Mouse (Mus musculus) midbrain, embryonic 13.5 days (tissue): ENCODE measurements around the gene Ovol3. TPM values are rescaled to one million over a fixed set of nuclear protein-coding genes. Genes with fewer than 3 reads are reported as not detected.

Experiments used
- ATAC-seq: fragments of 200-750 bp; cut with Nextera tagmentation; 2 replicates; pipeline ENCODE4 v1.8.0; 2017; ENCODE audit warnings: mild to moderate bottlenecking, moderate TSS enrichment, moderate library complexity
- H3K27ac ChIP-seq: fragments of 300-500 bp; sonication (generic); 2 replicates; pipeline ENCODE4 v1.5.1; 2015; ENCODE audit warnings: inconsistent platforms, mild to moderate bottlenecking, moderate library complexity
- H3K27me3 ChIP-seq: fragments of 300-500 bp; sonication (generic); 2 replicates; pipeline ENCODE4 v1.6.1; 2015; ENCODE audit warnings: mild to moderate bottlenecking, inconsistent platforms
- H3K36me3 ChIP-seq: fragments of 300-500 bp; sonication (generic); 2 replicates; pipeline ENCODE4 v1.6.1; 2015; ENCODE audit warnings: mild to moderate bottlenecking, inconsistent platforms
- H3K4me1 ChIP-seq: fragments of 300-500 bp; sonication (generic); replicated peaks from 2 replicates; pipeline ENCODE4 v1.6.1; 2015; ENCODE audit warnings: inconsistent platforms
- H3K4me2 ChIP-seq: fragments of 300-500 bp; sonication (generic); replicated peaks from 2 replicates; pipeline ENCODE4 v1.6.1; 2015; ENCODE audit warnings: moderate library complexity, mild to moderate bottlenecking, inconsistent platforms
- H3K4me3 ChIP-seq: fragments of 300-500 bp; sonication (generic); replicated peaks from 2 replicates; pipeline ENCODE4 v1.5.1; 2015; ENCODE audit warnings: mild to moderate bottlenecking, inconsistent platforms
- H3K9ac ChIP-seq: fragments of 300-500 bp; sonication (generic); replicated peaks from 2 replicates; pipeline ENCODE4 v1.6.1; 2015; ENCODE audit warnings: mild to moderate bottlenecking, inconsistent platforms
- H3K9me3 ChIP-seq: fragments of 300-500 bp; sonication (generic); 2 replicates; pipeline ENCODE4 v1.6.1; 2016; ENCODE audit warnings: mild to moderate bottlenecking, inconsistent platforms
- WGBS: fragments of 180-500 bp; shearing (Covaris S2); methylation state at CpG from one replicate; pipeline ENCODE4 v1.1.7; 2015; 5-methylcytosine and 5-hydroxymethylcytosine counted together
- polyA plus RNA-seq: library from polyadenylated mRNA; unstranded; fragments of >200 nt; fragmentation: Nextera tagmentation; extraction: Ambion mirVana; gene quantifications from 2 replicates; pipeline ENCODE4 v1.2.1, GENCODE M21; 2015

Ovol3 gene
- polyA plus RNA-seq, 1 experiment from 2014 or later, result not detected

DNA sequence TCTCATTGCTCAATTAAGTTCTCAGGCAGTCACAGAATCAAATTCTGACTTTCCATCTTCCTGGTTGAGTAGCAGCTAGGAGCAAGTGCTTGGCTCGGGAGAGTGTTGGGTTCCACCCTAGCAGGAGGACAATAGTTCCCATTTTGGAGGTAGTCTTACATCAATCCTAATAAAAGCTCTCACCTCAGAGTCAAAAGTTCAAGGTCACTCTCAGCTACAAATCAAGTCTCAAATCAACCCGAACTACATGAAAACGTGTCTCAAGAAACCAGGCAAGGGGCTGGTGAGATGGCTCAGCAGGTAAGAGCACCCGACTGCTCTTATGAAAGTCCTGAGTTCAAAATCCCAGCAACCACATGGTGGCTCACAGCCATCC is 46.4 kb downstream of the Ovol3 start:
- no peak for ATAC-seq
- WGBS, result 91% methylated on average over 4 of the region's 4 CpGs
- Histone ChIP-seq H3K4me2 (no peak overlapping the region), H3K27ac (no peak overlapping the region), H3K9me3 (no peaks in the 10 kb centered on the region), H3K9ac (no peak overlapping the region), H3K27me3 (no peaks in the 10 kb centered on the region), H3K4me3 (no peak overlapping the region), H3K4me1 (peaks cover 18% of the 10 kb centered on the region), H3K36me3 (peaks cover 77% of the 10 kb centered on the region)

DNA sequence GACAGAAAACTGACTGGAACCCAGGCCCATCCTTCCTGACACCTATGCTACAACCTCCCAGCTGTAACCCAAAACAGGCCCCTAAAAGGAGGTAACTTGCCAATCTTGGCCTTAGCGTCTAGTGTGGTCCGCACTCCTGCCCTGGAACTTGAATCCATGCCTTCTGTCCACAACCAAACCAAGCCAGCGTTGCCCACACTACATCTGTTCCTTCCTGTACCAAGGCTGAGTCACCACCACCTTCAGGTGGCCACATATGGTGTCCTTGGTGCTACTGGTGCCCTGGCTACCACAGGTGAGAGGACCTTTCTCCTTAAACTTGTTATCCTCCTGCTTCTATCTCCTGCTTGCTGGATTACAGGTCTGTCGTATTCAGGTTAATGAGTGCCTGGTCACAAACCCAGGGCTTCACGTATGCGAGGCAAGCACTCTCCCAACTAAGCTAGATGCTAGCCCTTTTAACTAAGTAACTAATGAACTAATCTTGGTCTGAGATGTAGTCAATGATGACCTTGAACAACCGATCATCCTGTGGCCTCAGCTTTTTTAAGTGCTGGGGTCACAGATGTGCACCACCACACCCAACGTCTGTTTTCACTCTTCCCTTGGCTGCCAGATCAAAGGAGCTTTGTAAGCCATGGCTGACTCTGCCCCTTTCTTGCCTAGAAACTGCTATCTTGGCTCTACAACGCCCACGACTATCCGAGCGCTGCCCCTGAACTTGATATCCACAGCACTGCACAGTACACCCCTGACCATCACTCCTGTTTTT is 47.0 kb downstream of the Ovol3 start:
- H3K9me3 ChIP-seq, result no peaks in the 10 kb centered on the region
- peaks cover 21% of the 10 kb centered on the region for H3K4me1 ChIP-seq
- no peak overlapping the region for H3K4me2 ChIP-seq
- H3K36me3 ChIP-seq, result peaks cover 77% of the 10 kb centered on the region
- H3K4me3 ChIP-seq, result no peak overlapping the region
- WGBS, result 92% methylated on average over 12 of the region's 12 CpGs
- no peak overlapping the region for H3K9ac ChIP-seq
- no peaks in the 10 kb centered on the region for H3K27me3 ChIP-seq
- no peak overlapping the region for H3K27ac ChIP-seq
- no peak for ATAC-seq

DNA sequence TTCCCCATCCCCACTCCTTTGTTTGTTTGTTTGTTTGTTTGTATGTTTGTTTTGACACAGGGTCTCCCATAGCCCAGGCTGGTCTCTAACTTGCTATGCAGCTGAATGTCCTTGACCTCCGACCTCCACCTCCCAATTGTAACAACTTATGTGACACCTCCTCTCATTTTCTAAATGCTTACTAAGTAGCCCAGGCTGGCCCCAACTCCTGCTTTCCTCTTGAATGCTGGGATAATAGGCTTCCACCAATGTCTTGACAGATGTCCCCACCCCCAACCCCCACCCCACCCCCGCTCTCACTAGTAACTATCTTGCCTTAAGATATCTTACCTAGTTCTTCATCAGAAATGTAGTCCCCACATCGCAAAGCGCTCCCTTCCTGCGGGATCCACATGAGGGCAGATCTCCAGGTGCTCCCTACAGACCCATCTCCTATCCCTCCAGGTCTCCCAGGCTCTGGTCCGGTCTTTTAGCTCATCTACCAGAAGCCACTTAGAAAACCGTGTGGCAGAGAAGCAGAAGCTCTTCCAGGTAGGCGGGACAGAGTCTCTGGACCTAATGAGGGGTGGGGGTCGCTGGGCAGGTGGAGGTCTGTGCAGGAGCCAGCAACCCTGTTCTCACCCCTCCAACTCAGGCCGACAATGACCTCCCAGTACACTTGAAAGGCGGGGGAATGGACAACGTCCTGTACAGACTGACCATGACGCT is 50.7 kb downstream of the Ovol3 start:
- H3K27me3 ChIP-seq, result no peaks in the 10 kb centered on the region
- no peak overlapping the region for H3K4me3 ChIP-seq
- peak overlapping the region; percentile 42 for H3K4me2 ChIP-seq
- ATAC-seq, result peak; percentile 10; the same call in 1 of the 2 replicates
- no peak overlapping the region for H3K9ac ChIP-seq
- peaks cover 56% of the 10 kb centered on the region for H3K36me3 ChIP-seq
- 75% methylated on average over 13 of the region's 13 CpGs for WGBS
- no peak overlapping the region for H3K27ac ChIP-seq
- H3K9me3 ChIP-seq, result no peaks in the 10 kb centered on the region
- peaks cover 9% of the 10 kb centered on the region for H3K4me1 ChIP-seq

DNA sequence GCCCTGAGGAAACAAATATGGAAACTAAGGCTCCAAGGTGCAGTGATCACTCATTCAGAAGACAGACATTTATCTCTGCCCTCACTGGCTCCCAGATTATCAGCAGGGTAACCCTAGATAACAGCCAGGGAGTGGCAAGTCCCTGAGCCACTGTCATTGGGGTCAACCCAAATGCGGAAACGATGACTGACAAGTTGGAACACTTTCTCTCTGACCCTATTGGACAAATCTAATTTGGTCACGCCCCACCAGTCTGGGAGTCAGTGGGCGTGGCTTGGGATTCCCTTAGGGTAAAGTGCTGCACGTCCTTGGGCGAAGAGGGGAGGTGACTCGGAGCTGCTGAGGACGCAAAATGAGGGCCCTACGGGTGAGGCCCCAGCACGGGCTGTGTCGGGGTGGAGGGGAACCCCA is 51.6 kb downstream of the Ovol3 start, which contains the start of gene Cox7a1:
Gene Cox7a1 (plus strand): TSS at position 266 of the 411 bp plus-strand sequence.
- H3K36me3 ChIP-seq, result peaks cover 54% of the 10 kb centered on the region
- H3K9ac ChIP-seq, result 0 out of 2 replicates have a peak within 1 kb of the TSS, but pooled peaks have one; percentile 41
- peaks cover 9% of the 10 kb centered on the region for H3K4me1 ChIP-seq
- ATAC-seq, result peak; percentile 37; the same call in 1 of the 2 replicates
- H3K4me2 ChIP-seq, result peak within 1 kb of the TSS; percentile 42
- no peaks in the 10 kb centered on the region for H3K27me3 ChIP-seq
- no peak within 1 kb of the TSS for H3K27ac ChIP-seq
- H3K9me3 ChIP-seq, result no peaks in the 10 kb centered on the region
- H3K4me3 ChIP-seq, result peak within 1 kb of the TSS; percentile 13; the same call in 1 of the 2 replicates
- WGBS, result 1% methylated on average over 11 of the region's 11 CpGs

Other genes with a start within 250 kb of the Ovol3 start
- gene Zfp14, start 184.3 kb downstream of the Ovol3 start, polyA plus RNA-seq, result 10.4 and 12.5 TPM in 2 replicates
- 11.7 and 13.8 TPM in 2 replicates for gene Zfp82, start 162.8 kb downstream of the Ovol3 start, polyA plus RNA-seq
- gene Gm26920, start 145.3 kb downstream of the Ovol3 start, polyA plus RNA-seq, result 1.1 and 4.4 TPM in 2 replicates
- gene Zfp566, start 145.2 kb downstream of the Ovol3 start, polyA plus RNA-seq, result 19.3 and 20.4 TPM in 2 replicates
- 112 and 115 TPM in 2 replicates for gene Zfp260, start 140.9 kb downstream of the Ovol3 start, polyA plus RNA-seq
- 16.1 and 19.4 TPM in 2 replicates for gene Zfp382, start 113.8 kb downstream of the Ovol3 start, polyA plus RNA-seq
- gene Zfp146, start 66.0 kb downstream of the Ovol3 start, polyA plus RNA-seq, result 18.9 and 22.8 TPM in 2 replicates
- 3.0 and 4.4 TPM in 2 replicates for gene Cox7a1, start 51.6 kb downstream of the Ovol3 start, polyA plus RNA-seq
- 57.2 and 64.1 TPM in 2 replicates for gene Capns1, start 36.9 kb downstream of the Ovol3 start, polyA plus RNA-seq
- 181 and 186 TPM in 2 replicates for gene Polr2i, start 3.8 kb downstream of the Ovol3 start, polyA plus RNA-seq
- 359 and 362 TPM in 2 replicates for gene Tbcb, start 3.5 kb downstream of the Ovol3 start, polyA plus RNA-seq
- 0.68 and 0.79 TPM in 2 replicates for gene Thap8, start 44.4 kb upstream of the Ovol3 start, polyA plus RNA-seq
- 5.9 and 6.4 TPM in 2 replicates for gene Wdr62, start 44.7 kb upstream of the Ovol3 start, polyA plus RNA-seq
- gene Clip3, start 56.0 kb upstream of the Ovol3 start, polyA plus RNA-seq, result 92.0 and 99.2 TPM in 2 replicates
- 128 and 132 TPM in 2 replicates for gene Alkbh6, start 73.0 kb upstream of the Ovol3 start, polyA plus RNA-seq
- gene Syne4, start 79.1 kb upstream of the Ovol3 start, polyA plus RNA-seq, result 10.8 and 11.7 TPM in 2 replicates
- not detected in 2 replicates for gene E130208F15Rik, start 86.0 kb upstream of the Ovol3 start, polyA plus RNA-seq
- gene Sdhaf1, start 88.2 kb upstream of the Ovol3 start, polyA plus RNA-seq, result 21.2 and 23.6 TPM in 2 replicates
- gene Lrfn3, start 127.0 kb upstream of the Ovol3 start, polyA plus RNA-seq, result 11.4 and 13.0 TPM in 2 replicates
- 21.0 and 23.8 TPM in 2 replicates for gene Tyrobp, start 178.0 kb upstream of the Ovol3 start, polyA plus RNA-seq
- gene Hcst, start 184.1 kb upstream of the Ovol3 start, polyA plus RNA-seq, result 0.54 TPM in 1 of 2 replicates, not detected in the other
- 1.2 and 1.3 TPM in 2 replicates for gene Nfkbid, start 186.0 kb upstream of the Ovol3 start, polyA plus RNA-seq
- gene Aplp1, start 209.8 kb upstream of the Ovol3 start, polyA plus RNA-seq, result 521 and 559 TPM in 2 replicates
- 3.1 and 3.6 TPM in 2 replicates for gene Kirrel2, start 222.0 kb upstream of the Ovol3 start, polyA plus RNA-seq
- gene Nphs1, start 222.6 kb upstream of the Ovol3 start, polyA plus RNA-seq, result 0.78 and 0.94 TPM in 2 replicates